Mouse (Mus musculus) large intestine, adult 2 months (tissue): Measurements from ENCODE around the gene Fam126a. TPM values are rescaled to one million over a fixed set of nuclear protein-coding genes. Genes with fewer than 3 reads are reported as not detected.

ENCODE experiments used
- polyA plus RNA-seq: library from polyadenylated mRNA; depleted of rRNA; stranded (reverse); fragments of >200 nt; gene quantifications from 2 replicates; pipeline ENCODE4 v1.2.3, GENCODE M21; 2012; rRNA removed

Gene Fam126a
- polyA plus RNA-seq, 1 experiment = 2.5 TPM

Other genes with a start within 250 kb of the Fam126a start
- 3.8 and 4.2 TPM in 2 replicates for gene Pus7, start 247.0 kb downstream of the Fam126a start, polyA plus RNA-seq
- 6.3 and 11.1 TPM in 2 replicates for gene Rint1, start 243.0 kb downstream of the Fam126a start, polyA plus RNA-seq
- 45.0 and 45.3 TPM in 2 replicates for gene Tomm7, start 186.5 kb downstream of the Fam126a start, polyA plus RNA-seq
- gene Klhl7, start 69.9 kb upstream of the Fam126a start, polyA plus RNA-seq = 1.2 and 1.8 TPM in 2 replicates
- 3.8 and 4.5 TPM in 2 replicates for gene Nupl2, start 134.3 kb upstream of the Fam126a start, polyA plus RNA-seq